Mouse (Mus musculus) hematopoietic stem cell, adult 5-6 weeks (primary cell): ENCODE measurements around the gene Frem1. TPM values are rescaled to one million over a fixed set of nuclear protein-coding genes. Genes with fewer than 3 reads are reported as not detected.

ENCODE experiments used
- ATAC-seq, 2 experiments: fragments of 125-278 bp in 1 of 2; replicated peaks in 1 of 2; 2 replicates each; pipeline ENCODE4 v1.8.0; 2016 to 2017; ENCODE audit warnings: inconsistent platforms in 2 of 2, mild to moderate bottlenecking in 2 of 2, moderate number of reproducible peaks in 2 of 2, low read depth in 1 of 2, moderate TSS enrichment in 1 of 2; ENCODE audit not compliant: low FRiP score in 2 of 2, poor library complexity in 2 of 2, severe bottlenecking in 2 of 2, insufficient read depth in 1 of 2, low TSS enrichment in 1 of 2
- total RNA-seq: library from RNA; stranded (forward); fragments of 172-1452, 232-1000 nt; gene quantifications from 2 replicates; pipeline ENCODE4 v1.2.3, GENCODE M21; 2017

Frem1 gene
- total RNA-seq, 1 experiment from 2014 or later: not detected

- no peak for ATAC-seq
Observed at GRCm38 (mm10) chr4:82891049-82891448, 161.1 kb downstream of the Frem1 start.

GRCm38 (mm10) chr4:82890585-82890984 is 161.6 kb downstream of the Frem1 start:
- ATAC-seq: no peak

- no peak for ATAC-seq
Observed at GRCm38 (mm10) chr4:82886148-82886547, 166.0 kb downstream of the Frem1 start.

DNA sequence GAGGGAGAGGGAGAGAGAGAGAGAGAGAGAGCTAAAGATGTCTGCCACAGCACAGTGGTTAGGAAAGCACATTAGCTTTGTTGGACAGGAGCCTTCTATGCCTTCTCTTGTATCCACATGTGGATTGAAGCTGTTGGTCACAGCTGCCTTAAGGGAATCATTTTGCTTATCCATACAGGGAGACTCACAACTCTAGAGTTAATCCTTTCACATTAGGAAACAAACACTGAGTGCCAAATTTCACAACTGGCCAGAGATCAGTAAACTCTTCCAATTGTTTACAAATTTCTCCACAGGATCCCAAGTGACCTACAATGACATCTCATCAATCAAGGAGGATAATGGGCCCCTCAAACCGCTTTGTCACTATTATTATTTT is 166.6 kb downstream of the Frem1 start:
- ATAC-seq: no peak

GRCm38 (mm10) chr4:82884636-82885534 is 167.3 kb downstream of the Frem1 start, which contains the start of gene Cer1:
Cer1 (minus strand) TSS chr4:82885148.
- ATAC-seq: no peak

- no peak for ATAC-seq
Observed at GRCm38 (mm10) chr4:82882500-82882899, 169.6 kb downstream of the Frem1 start.

DNA sequence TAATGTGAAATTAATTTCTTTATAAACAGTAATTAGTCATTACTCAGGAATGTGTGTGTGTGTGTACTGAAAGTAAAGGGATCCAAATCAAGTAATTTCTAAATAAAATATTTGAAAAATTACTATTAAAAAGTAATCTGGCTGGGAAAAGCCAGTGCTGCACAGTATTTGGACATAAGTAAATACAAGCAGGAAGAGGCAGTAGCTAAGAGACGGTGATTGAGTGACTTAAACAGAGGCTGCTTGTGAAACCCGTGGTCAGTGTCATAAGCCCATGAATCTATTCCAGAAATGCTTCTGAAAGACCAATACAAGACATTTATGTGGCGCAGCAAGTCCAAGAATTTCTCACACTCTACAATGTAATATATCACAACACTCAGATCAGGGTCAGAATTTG is 170.8 kb downstream of the Frem1 start:
- no peak for ATAC-seq

DNA sequence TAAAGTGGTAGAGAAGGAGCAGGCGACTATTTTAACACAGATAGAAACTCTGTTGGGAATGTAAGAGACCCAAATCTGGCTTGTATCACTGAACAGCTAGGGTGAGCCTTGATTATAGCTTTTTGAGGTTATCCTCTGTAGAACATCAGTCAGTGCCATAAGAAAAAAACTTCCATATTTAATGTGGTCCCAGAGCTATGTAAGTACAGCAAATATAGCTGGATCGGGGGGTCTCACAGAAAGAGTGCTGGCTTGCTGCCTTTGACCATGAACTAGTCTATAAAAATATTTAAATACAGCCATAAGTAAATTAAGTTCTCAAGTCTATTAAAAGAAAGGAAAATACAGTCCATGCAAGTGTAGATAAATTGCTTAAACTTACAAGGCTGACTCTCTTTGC is 171.9 kb downstream of the Frem1 start:
- no peak for ATAC-seq

GRCm38 (mm10) chr4:82879152-82879551 is 173.0 kb downstream of the Frem1 start:
- no peak for ATAC-seq

GRCm38 (mm10) chr4:82876656-82877055 is 175.5 kb downstream of the Frem1 start:
- no peak for ATAC-seq

DNA sequence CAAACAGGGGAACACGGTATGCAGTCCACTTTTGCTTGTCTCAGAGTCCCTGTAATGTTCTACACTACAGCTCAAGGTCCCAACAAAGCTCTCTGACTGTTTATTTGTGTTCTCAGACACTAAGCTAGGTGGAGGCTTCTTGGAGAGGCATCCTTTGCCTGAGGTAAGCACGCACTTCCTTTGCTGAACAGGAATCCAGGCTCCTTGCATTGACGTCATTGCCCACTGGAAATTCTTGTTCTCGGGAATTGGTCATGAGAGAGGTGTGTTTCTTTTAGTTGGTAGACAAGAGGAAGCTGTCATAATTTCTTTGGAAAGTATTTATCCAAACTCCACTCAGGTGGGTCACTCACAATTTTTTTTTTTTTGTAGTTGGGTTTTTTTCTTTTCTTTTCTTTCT is 176.6 kb downstream of the Frem1 start:
- ATAC-seq: no peak

- no peak for ATAC-seq
Observed at GRCm38 (mm10) chr4:82874791-82875190, 177.3 kb downstream of the Frem1 start.

DNA sequence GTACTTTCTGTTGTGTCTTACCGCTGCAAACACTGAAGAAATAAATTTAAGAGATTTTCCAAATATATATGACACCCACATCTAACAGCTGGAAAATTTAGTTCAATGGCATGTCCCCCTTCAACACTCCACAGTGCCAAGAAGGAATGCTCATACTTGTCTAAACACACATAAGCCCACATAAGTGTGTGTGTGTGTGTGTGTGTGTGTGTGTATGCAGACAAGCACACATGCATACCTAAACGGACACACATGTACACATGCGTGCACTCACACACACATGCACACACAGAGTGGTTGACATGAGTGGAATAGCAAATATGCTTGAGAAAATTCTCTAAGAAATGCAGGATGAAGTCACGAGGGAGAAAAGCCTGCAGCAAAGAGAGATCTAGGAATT is 179.6 kb downstream of the Frem1 start:
- no peak for ATAC-seq

DNA sequence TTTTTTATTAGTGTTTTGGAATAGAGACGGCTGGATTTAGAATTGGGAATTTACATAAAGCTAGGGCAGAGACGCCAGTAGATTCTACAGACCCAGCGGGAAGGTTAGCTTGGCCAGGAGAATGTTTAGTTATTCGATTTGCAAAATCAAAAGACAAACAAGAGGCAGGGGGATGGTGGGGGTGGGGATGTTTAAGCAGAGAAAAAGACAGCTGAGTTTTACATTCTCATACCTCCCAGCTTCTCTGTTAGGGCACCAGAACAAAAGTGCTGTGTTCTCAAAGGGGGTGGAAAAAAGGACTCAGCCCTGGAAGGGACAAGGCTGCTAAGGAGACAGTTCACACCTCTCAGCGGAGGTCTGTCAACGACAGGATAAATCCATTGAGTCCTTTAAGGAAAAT is 180.0 kb downstream of the Frem1 start:
- no peak for ATAC-seq

DNA sequence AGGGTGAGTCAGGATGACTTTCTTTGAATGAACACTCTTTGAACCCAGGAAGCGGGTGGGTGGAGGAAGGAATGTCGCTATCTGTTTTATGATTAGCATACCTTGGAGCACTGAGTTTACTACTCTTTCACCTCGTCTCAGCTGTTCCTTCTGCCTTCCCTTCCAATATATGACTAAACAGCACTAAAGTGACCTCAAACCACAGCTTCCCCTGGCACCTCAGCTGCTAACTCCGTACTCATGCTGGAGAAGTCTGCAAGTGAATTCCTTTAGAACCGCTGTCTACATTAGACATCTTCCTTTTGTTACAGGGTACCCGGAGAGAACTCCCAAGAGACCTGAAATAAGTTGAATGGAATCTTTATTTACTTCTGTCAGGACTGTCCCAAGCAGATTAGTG is 181.2 kb downstream of the Frem1 start:
- ATAC-seq: peak; percentile 93 to 99

DNA sequence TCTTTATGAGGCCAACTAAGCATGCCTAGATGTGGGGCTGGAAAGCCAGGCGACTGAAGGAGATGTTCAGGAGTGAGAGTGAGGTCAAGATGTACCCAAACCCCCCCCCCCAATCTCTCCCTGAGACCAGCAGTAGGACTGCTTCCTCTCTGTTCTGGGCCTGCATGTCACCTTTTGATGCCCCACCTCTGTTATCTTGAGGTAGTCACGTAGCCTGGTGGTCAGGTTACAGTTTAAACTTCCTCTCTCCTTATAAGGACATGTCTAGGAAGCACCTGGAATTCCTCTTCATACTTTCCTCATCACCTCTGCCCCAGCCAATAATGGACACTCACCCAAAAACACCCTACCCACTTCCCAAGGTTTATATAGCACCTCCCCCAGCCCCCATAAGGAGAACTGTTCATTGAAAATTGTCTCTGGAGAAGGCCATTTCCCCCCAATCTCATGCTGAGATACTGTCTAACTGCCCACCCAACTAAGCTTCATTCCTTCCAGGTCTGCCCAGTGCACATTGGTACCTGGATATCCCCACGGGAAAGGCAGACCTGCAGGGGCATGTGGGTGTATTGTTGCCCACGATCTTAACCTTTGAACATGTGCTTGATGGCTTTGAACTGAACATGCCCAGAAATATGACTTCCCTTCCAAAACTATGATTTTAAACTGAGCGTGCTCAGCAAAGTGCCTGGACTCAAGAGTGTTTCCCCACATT is 184.3 kb downstream of the Frem1 start:
- ATAC-seq: no peak

DNA sequence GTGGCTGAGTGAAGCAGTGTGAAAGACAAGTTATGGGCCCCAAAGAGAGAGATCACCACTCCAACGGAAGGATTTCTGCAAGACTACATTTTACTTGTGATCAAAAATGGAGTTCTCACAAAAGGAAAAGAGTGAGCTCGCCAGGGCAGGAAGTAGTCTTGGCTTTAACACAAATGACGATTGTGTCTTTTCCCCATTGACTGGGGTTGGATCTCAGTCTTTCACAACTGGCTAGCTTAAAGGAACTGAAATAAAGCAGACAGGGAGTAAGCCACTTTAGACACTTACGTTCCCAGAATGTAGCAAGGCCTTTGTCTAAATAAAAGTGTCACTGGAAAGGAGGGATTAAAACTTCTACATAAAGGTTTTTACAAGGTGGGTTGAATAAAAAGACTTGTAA is 185.0 kb downstream of the Frem1 start:
- ATAC-seq: no peak

DNA sequence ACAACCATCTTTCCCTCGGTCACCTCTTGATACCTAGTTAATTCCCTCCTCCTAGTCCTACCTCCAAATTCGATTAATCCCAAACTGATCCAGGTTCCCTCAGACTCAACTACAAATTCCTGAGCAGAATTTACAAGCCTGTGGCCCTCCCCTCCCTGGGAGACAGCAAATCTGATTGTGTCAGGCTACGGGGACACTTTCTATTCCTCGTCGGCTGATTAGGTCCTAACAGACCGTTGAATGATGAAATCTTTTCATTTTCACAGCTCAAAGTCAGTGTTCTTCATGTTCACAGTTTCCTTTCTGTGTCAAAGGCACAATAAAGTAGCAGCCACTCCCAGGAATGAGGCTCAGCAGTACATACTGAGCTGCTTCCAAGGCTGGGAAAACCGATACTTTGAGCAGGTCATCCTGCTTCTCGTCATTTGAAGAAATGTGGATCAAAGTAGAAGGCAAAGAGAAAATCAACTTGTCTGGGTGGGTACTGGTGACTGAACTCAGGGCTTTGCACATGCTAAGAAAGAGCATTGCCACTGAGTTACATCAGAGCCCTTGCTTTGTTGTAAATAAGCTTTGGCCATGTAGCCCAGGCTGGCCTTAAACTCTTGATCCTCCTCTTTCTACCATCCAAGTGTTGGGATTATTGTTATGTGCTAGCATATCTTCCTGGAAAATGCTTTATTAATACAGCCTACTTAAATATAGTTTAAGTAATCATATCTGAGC is 187.0 kb downstream of the Frem1 start:
- ATAC-seq: no peak
